Mouse (Mus musculus): ENCODE data around the gene Acsm5. TPM values are rescaled to one million over a fixed set of nuclear protein-coding genes. Genes with fewer than 3 reads are reported as not detected.
"Not testable (repeated sequence)": the region's sequence is repeated elsewhere in the genome, so short reads cannot be mapped to it uniquely, and the experiment has no call there.

Acsm5 gene
- polyA plus RNA-seq, 1 experiment from 2014 or later: not detected

- ATAC-seq (replicated peaks; ENCODE audit: low FRiP score, low TSS enrichment, low read depth): no peak
- H3K27me3 ChIP-seq (replicated peaks; ENCODE audit: control insufficient read depth, insufficient read depth, low read length): no peaks in the 10 kb centered on the region
- WGBS: 74% methylated on average over 3 of the region's 3 CpGs
- no peaks in the 10 kb centered on the region for H3K4me1 ChIP-seq (replicated peaks; ENCODE audit: control insufficient read depth, insufficient read depth, low read length)
- H3K27ac ChIP-seq (ENCODE audit: low read depth): no peak overlapping the region
- no peak for DNase-seq (ENCODE audit: low spot score)
- H3K4me2 ChIP-seq (ENCODE audit: low read length): no peak overlapping the region
- no peak overlapping the region for H3K4me3 ChIP-seq (ENCODE audit: low read depth, low read length)
- H3K9me3 ChIP-seq (ENCODE audit: control insufficient read depth, low read length): no peaks in the 10 kb centered on the region
- H3K36me3 ChIP-seq (ENCODE audit: control insufficient read depth, insufficient read depth, low read length): no peaks in the 10 kb centered on the region
- H3K9ac ChIP-seq (ENCODE audit: low read length): no peak overlapping the region
These were observed 40.7 kb downstream of the Acsm5 start for GRCm38 (mm10) chr7:119559789-119560451.

GRCm38 (mm10) chr7:119560452-119560835 lies 41.2 kb downstream of the Acsm5 start:
- Histone ChIP-seq H3K36me3 (ENCODE audit: control insufficient read depth, insufficient read depth, low read length) (no peaks in the 10 kb centered on the region), H3K9me3 (ENCODE audit: control insufficient read depth, low read length) (no peaks in the 10 kb centered on the region), H3K4me3 (ENCODE audit: low read depth, low read length) (no peak overlapping the region), H3K27ac (ENCODE audit: low read depth) (no peak overlapping the region), H3K4me2 (ENCODE audit: low read length) (no peak overlapping the region), H3K9ac (ENCODE audit: low read length) (no peak overlapping the region), H3K27me3 (replicated peaks; ENCODE audit: control insufficient read depth, insufficient read depth, low read length) (no peaks in the 10 kb centered on the region), H3K4me1 (replicated peaks; ENCODE audit: control insufficient read depth, insufficient read depth, low read length) (no peaks in the 10 kb centered on the region)
- WGBS: 80% methylated on average over 3 of the region's 3 CpGs
- ATAC-seq (replicated peaks; ENCODE audit: low FRiP score, low TSS enrichment, low read depth) (no peak), DNase-seq (ENCODE audit: low spot score) (no peak)

- no peak for DNase-seq (ENCODE audit: low spot score)
- Histone ChIP-seq H3K4me3 (ENCODE audit: low read depth, low read length) (no peak overlapping the region), H3K4me1 (replicated peaks; ENCODE audit: control insufficient read depth, insufficient read depth, low read length) (no peaks in the 10 kb centered on the region), H3K4me2 (ENCODE audit: low read length) (no peak overlapping the region), H3K27ac (ENCODE audit: low read depth) (no peak overlapping the region), H3K36me3 (ENCODE audit: control insufficient read depth, insufficient read depth, low read length) (no peaks in the 10 kb centered on the region), H3K9ac (ENCODE audit: low read length) (no peak overlapping the region), H3K27me3 (replicated peaks; ENCODE audit: control insufficient read depth, insufficient read depth, low read length) (no peaks in the 10 kb centered on the region), H3K9me3 (ENCODE audit: control insufficient read depth, low read length) (no peaks in the 10 kb centered on the region)
- 46% methylated on average over 4 of the region's 4 CpGs for WGBS
- no peak for ATAC-seq (replicated peaks; ENCODE audit: low FRiP score, low TSS enrichment, low read depth)
These were observed 42.2 kb downstream of the Acsm5 start for GRCm38 (mm10) chr7:119561441-119561840.

- not testable (repeated sequence) for H3K4me2 ChIP-seq (ENCODE audit: low read length); H3K4me3 ChIP-seq (ENCODE audit: low read depth, low read length); ATAC-seq (replicated peaks; ENCODE audit: low FRiP score, low TSS enrichment, low read depth); H3K9ac ChIP-seq (ENCODE audit: low read length); H3K27ac ChIP-seq (ENCODE audit: low read depth); H3K9me3 ChIP-seq (ENCODE audit: control insufficient read depth, low read length); DNase-seq (ENCODE audit: low spot score); H3K36me3 ChIP-seq (ENCODE audit: control insufficient read depth, insufficient read depth, low read length); H3K27me3 ChIP-seq (replicated peaks; ENCODE audit: control insufficient read depth, insufficient read depth, low read length); H3K4me1 ChIP-seq (replicated peaks; ENCODE audit: control insufficient read depth, insufficient read depth, low read length)
- 92% methylated on average over 2 of the region's 2 CpGs for WGBS
These were observed 43.2 kb downstream of the Acsm5 start for GRCm38 (mm10) chr7:119562476-119562875.

GRCm38 (mm10) chr7:119594530-119595107 lies 75.4 kb downstream of the Acsm5 start:
- H3K36me3 ChIP-seq (ENCODE audit: control insufficient read depth, insufficient read depth, low read length): no peaks in the 10 kb centered on the region
- H3K9me3 ChIP-seq (ENCODE audit: control insufficient read depth, low read length): no peaks in the 10 kb centered on the region
- no peak overlapping the region for H3K4me3 ChIP-seq (ENCODE audit: low read depth, low read length)
- no peak for ATAC-seq (replicated peaks; ENCODE audit: low FRiP score, low TSS enrichment, low read depth)
- 54% methylated on average over 3 of the region's 3 CpGs for WGBS
- H3K4me2 ChIP-seq (ENCODE audit: low read length): no peak overlapping the region
- no peak for DNase-seq (ENCODE audit: low spot score)
- H3K27ac ChIP-seq (ENCODE audit: low read depth): no peak overlapping the region
- H3K4me1 ChIP-seq (replicated peaks; ENCODE audit: control insufficient read depth, insufficient read depth, low read length): no peaks in the 10 kb centered on the region
- H3K27me3 ChIP-seq (replicated peaks; ENCODE audit: control insufficient read depth, insufficient read depth, low read length): no peaks in the 10 kb centered on the region
- no peak overlapping the region for H3K9ac ChIP-seq (ENCODE audit: low read length)

Other genes starting within 250 kb of the Acsm5 start
- gene Gp2, start 60.2 kb upstream of the Acsm5 start, polyA plus RNA-seq (2014; fragmentation: Nextera tagmentation; extraction: Ambion mirVana): not detected in 2 replicates
- not detected in 2 replicates for gene Umod, start 40.2 kb upstream of the Acsm5 start, polyA plus RNA-seq (2014; fragmentation: Nextera tagmentation; extraction: Ambion mirVana)
- not detected in 2 replicates for gene Pdilt, start 4.0 kb downstream of the Acsm5 start, polyA plus RNA-seq (2014; fragmentation: Nextera tagmentation; extraction: Ambion mirVana)
- not detected in 2 replicates for gene Acsm2, start 34.9 kb downstream of the Acsm5 start, polyA plus RNA-seq (2014; fragmentation: Nextera tagmentation; extraction: Ambion mirVana)
- gene Acsm1, start 87.6 kb downstream of the Acsm5 start, polyA plus RNA-seq (2014; fragmentation: Nextera tagmentation; extraction: Ambion mirVana): not detected in 2 replicates
- not detected in 2 replicates for gene Acsm4, start 170.6 kb downstream of the Acsm5 start, polyA plus RNA-seq (2014; fragmentation: Nextera tagmentation; extraction: Ambion mirVana)
- gene Thumpd1, start 201.3 kb downstream of the Acsm5 start, polyA plus RNA-seq (2014; fragmentation: Nextera tagmentation; extraction: Ambion mirVana): 84.4 and 90.9 TPM in 2 replicates
- gene Acsm3, start 241.5 kb downstream of the Acsm5 start, polyA plus RNA-seq (2014; fragmentation: Nextera tagmentation; extraction: Ambion mirVana): 4.9 and 7.1 TPM in 2 replicates